Mouse (Mus musculus) C2C12 (cell line): ENCODE data around the gene Cfap99. TPM values are rescaled to one million over a fixed set of nuclear protein-coding genes. Genes with fewer than 3 reads are reported as not detected.

Experiments
- H3K27me3 ChIP-seq: one replicate; pipeline ENCODE4 v1.6.1; 2011; ENCODE audit not compliant: control insufficient read depth, insufficient read depth, insufficient read length
- H3K36me3 ChIP-seq: one replicate; pipeline ENCODE4 v1.6.1; 2011; ENCODE audit not compliant: control insufficient read depth, insufficient read depth
- H3K4me3 ChIP-seq: one replicate; pipeline ENCODE4 v1.5.1; 2011; ENCODE audit warnings: mild to moderate bottlenecking, control low read depth; ENCODE audit not compliant: poor library complexity, insufficient read depth, severe bottlenecking
- H3K79me2 ChIP-seq: one replicate; pipeline ENCODE4 v1.6.1; 2011; ENCODE audit not compliant: control insufficient read depth, insufficient read depth
- H3K79me3 ChIP-seq: one replicate; pipeline ENCODE4 v1.6.1; 2011; ENCODE audit warnings: low read depth, control low read depth
- H3ac ChIP-seq: one replicate; pipeline ENCODE3; 2011; ENCODE audit warnings: low read depth; ENCODE audit not compliant: control insufficient read depth, insufficient read length
- CEBPB ChIP-seq: IDR thresholded peaks from one replicate; pipeline ENCODE4 v1.6.1; 2011; ENCODE audit warnings: low read depth, mild to moderate bottlenecking, control low read depth, moderate library complexity
- CTCF ChIP-seq: IDR thresholded peaks from one replicate; pipeline ENCODE4 v1.5.1; 2011; ENCODE audit not compliant: control insufficient read depth, insufficient read depth, insufficient read length
- FOSL1 ChIP-seq: IDR thresholded peaks from one replicate; pipeline ENCODE4 v1.8.0; 2011; ENCODE audit warnings: mild to moderate bottlenecking, low read length; ENCODE audit not compliant: poor library complexity, insufficient read depth, severe bottlenecking
- MAX ChIP-seq: IDR thresholded peaks from one replicate; pipeline ENCODE4 v1.6.1; 2011; ENCODE audit warnings: mild to moderate bottlenecking, control low read depth
- MYOD1 ChIP-seq: IDR thresholded peaks from one replicate; pipeline ENCODE4 v1.6.1; 2011; ENCODE audit warnings: low read depth; ENCODE audit not compliant: control insufficient read depth, insufficient read length
- MYOG ChIP-seq: IDR thresholded peaks from one replicate; pipeline ENCODE4 v1.6.1; 2011; ENCODE audit not compliant: control insufficient read depth, insufficient read length; ENCODE audit errors: extremely low read depth
- USF1 ChIP-seq: IDR thresholded peaks from one replicate; pipeline ENCODE4 v1.6.1; 2011; ENCODE audit warnings: low read depth, mild to moderate bottlenecking, control low read depth, moderate library complexity
- polyA plus RNA-seq: library from polyadenylated mRNA; unstranded; fragments of >200 nt; fragmentation: generic; extraction: Trizol; gene quantifications from one replicate; pipeline ENCODE4 v1.2.1, GENCODE M21; 2012; ENCODE audit warnings: missing spikeins

Cfap99 gene
- polyA plus RNA-seq, 1 experiment: not detected

GRCm38 (mm10) chr5:34336775-34337450, 48.5 kb downstream of the Cfap99 start:
- Histone ChIP-seq H3ac (peak overlapping the region; percentile 95), H3K79me2 (peaks cover 71% of the 10 kb centered on the region), H3K4me3 (peak overlapping the region; percentile 65), H3K79me3 (peaks cover 60% of the 10 kb centered on the region), H3K27me3 (no peaks in the 10 kb centered on the region), H3K36me3 (peaks cover 16% of the 10 kb centered on the region)
- no peak for TF ChIP-seq MYOG
- peak; percentile 79 for TF ChIP-seq MAX

- peaks cover 35% of the 10 kb centered on the region for H3K36me3 ChIP-seq
- H3K27me3 ChIP-seq: no peaks in the 10 kb centered on the region
- no peak overlapping the region for H3K4me3 ChIP-seq
- H3K79me3 ChIP-seq: peaks cover 87% of the 10 kb centered on the region
- H3K79me2 ChIP-seq: peaks cover 98% of the 10 kb centered on the region
- TF ChIP-seq USF1: no peak
- no peak for TF ChIP-seq MYOD1
- no peak for TF ChIP-seq MYOG
- TF ChIP-seq CEBPB: no peak
- TF ChIP-seq MAX: no peak
- no peak for TF ChIP-seq CTCF
- no peak for TF ChIP-seq FOSL1
- no peak overlapping the region for H3ac ChIP-seq
Measured at GRCm38 (mm10) chr5:34340246-34340645, 51.8 kb downstream of the Cfap99 start.

GRCm38 (mm10) chr5:34352084-34352631, 63.8 kb downstream of the Cfap99 start:
- Histone ChIP-seq H3K79me3 (peaks cover 18% of the 10 kb centered on the region), H3K4me3 (no peak overlapping the region), H3ac (no peak overlapping the region), H3K79me2 (peaks cover 47% of the 10 kb centered on the region), H3K27me3 (no peaks in the 10 kb centered on the region), H3K36me3 (peaks cover 97% of the 10 kb centered on the region)
- TF ChIP-seq MYOG: no peak
- TF ChIP-seq CEBPB: no peak
- no peak for TF ChIP-seq MYOD1
- TF ChIP-seq CTCF: no peak
- TF ChIP-seq FOSL1: no peak
- TF ChIP-seq MAX: no peak
- no peak for TF ChIP-seq USF1

DNA sequence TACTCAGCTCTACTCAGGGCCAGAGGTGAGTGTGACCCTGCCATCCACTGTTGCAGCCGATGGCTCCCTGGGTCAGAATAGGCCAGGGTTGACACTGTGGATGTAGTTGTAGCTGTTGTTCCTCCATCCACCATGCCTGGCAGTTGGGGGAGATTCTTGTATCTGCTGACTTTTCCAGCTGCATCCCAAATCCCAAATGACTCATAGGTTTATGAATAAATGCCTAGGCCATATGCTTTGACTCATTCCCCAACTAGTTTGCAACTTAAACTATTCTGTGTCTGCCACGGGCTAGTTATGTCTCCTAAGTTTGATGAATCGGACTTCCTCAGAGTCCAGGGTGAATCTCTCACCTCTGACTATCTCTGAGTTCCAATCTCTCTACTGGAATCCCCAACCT, 71.9 kb downstream of the Cfap99 start:
- peaks cover 2% of the 10 kb centered on the region for H3K79me2 ChIP-seq
- no peak overlapping the region for H3ac ChIP-seq
- no peaks in the 10 kb centered on the region for H3K27me3 ChIP-seq
- TF ChIP-seq CEBPB (no peak), USF1 (no peak), MYOG (no peak), MYOD1 (no peak), MAX (no peak), CTCF (no peak), FOSL1 (no peak)
- H3K79me3 ChIP-seq: no peaks in the 10 kb centered on the region
- peaks cover 84% of the 10 kb centered on the region for H3K36me3 ChIP-seq
- H3K4me3 ChIP-seq: no peak overlapping the region

GRCm38 (mm10) chr5:34363115-34363514, 74.7 kb downstream of the Cfap99 start:
- Histone ChIP-seq H3K79me2 (no peaks in the 10 kb centered on the region), H3K27me3 (no peaks in the 10 kb centered on the region), H3K79me3 (no peaks in the 10 kb centered on the region), H3ac (no peak overlapping the region), H3K4me3 (no peak overlapping the region), H3K36me3 (peaks cover 64% of the 10 kb centered on the region)
- TF ChIP-seq CTCF: no peak
- no peak for TF ChIP-seq FOSL1
- no peak for TF ChIP-seq USF1
- TF ChIP-seq CEBPB: no peak
- TF ChIP-seq MYOG: no peak
